23 mouse cellular contexts compared by ENCODE assay signal in the genomic region with DNA sequence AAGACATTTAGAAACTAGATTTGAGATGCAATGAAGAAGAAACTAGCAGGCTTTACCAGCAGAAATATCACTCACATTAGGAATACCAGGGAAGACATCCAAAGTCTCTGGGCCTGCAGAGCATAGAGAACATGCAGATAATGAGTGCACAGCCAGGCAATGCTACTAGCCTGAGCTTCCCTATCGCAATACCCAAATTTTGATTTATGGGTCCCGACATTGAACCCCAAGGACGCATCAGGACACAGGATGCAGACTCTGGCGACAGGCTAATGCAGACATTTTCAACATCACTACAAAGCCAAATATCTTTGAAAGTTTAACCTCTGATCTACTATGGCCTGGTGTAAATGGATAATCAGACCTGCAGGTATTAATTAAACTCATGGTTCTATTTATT.
DNase-seq lines count a peak whose midpoint lies in the region; ATAC-seq lines count a peak whose summit lies in the region.
"Had no signal": no experiment of that assay in that cellular context is flagged by ENCODE, and none has a peak within 500 bp of the region (broad histone marks: within the 10 kb centered on the region; RNA-seq: fewer than 3 reads in every experiment).

No protein-coding gene starts in this region.

- no peak overlapping the region for H3K9ac ChIP-seq in intestine, embryonic 16.5 days (ENCODE audit: low read depth, low read length)
- H3K9ac ChIP-seq: embryonic facial prominence, embryonic 12.5 days; forebrain, embryonic 13.5 days; forebrain, embryonic 15.5 days; forebrain, postnatal 0 days had no signal

- H3K36me3 ChIP-seq in intestine, embryonic 16.5 days (ENCODE audit: control insufficient read depth, insufficient read depth, low read length) = no peaks in the 10 kb centered on the region
- H3K36me3 ChIP-seq: embryonic facial prominence, embryonic 10.5 days; embryonic facial prominence, embryonic 12.5 days; forebrain, embryonic 15.5 days; G1E had no signal

- WGBS in intestine, embryonic 16.5 days = 84% methylated on average over 4 of the region's 4 CpGs

- peak; percentile 58 to 84 for DNase-seq in adrenal gland, adult (ENCODE audit: inconsistent age in 2 of 2, low spot score in 1 of 2)
- DNase-seq in adrenal gland, postnatal 4 days (ENCODE audit: low spot score in 2 of 2) = no peak
- peak; percentile 47 for DNase-seq in adrenal gland, adult 8-10 months
- no peak for DNase-seq in adrenal gland, postnatal 10 days
- peak; percentile 13 for DNase-seq in kidney, adult 9 months
- DNase-seq in kidney, adult 8-10 months = no peak
- DNase-seq: B cell, adult 2 months; cerebellum, adult 11-12 months; cerebellum, adult 2 months; cerebellum, adult 9-10 months; cerebellum, postnatal 10 days; cerebellum, postnatal 25 days; forebrain, postnatal 0 days had no signal

- ATAC-seq in intestine, embryonic 16.5 days = no peak
- ATAC-seq: activated CD4-positive, CD25-positive, alpha-beta regulatory T cell, adult 4 months; CD4-positive, CD25-positive, alpha-beta regulatory T cell, adult 4 months; forebrain, embryonic 13.5 days; forebrain, embryonic 15.5 days; forebrain, postnatal 0 days; Patski had no signal

- no peaks in the 10 kb centered on the region for H3K4me1 ChIP-seq in intestine, embryonic 16.5 days (ENCODE audit: control insufficient read depth, insufficient read depth, low read length)
- H3K4me1 ChIP-seq: embryonic facial prominence, embryonic 10.5 days; embryonic facial prominence, embryonic 12.5 days; forebrain, embryonic 13.5 days; forebrain, embryonic 15.5 days had no signal

- no peaks in the 10 kb centered on the region for H3K27me3 ChIP-seq in intestine, embryonic 16.5 days (replicated peaks; ENCODE audit: control insufficient read depth, insufficient read depth, low read length)
- H3K27me3 ChIP-seq: CH12.LX; embryonic facial prominence, embryonic 12.5 days; forebrain, embryonic 13.5 days; forebrain, embryonic 15.5 days; Patski had no signal

- no peak overlapping the region for H3K4me3 ChIP-seq in intestine, embryonic 16.5 days (ENCODE audit: low read length)
- H3K4me3 ChIP-seq: embryonic facial prominence, embryonic 10.5 days; embryonic facial prominence, embryonic 12.5 days; forebrain, embryonic 13.5 days; forebrain, embryonic 15.5 days had no signal

- H3K9me3 ChIP-seq in intestine, embryonic 16.5 days (ENCODE audit: control insufficient read depth, low read length) = no peaks in the 10 kb centered on the region
- H3K9me3 ChIP-seq: embryonic facial prominence, embryonic 10.5 days; embryonic facial prominence, embryonic 12.5 days; forebrain, embryonic 13.5 days; forebrain, embryonic 15.5 days; G1E had no signal

- H3K27ac ChIP-seq in intestine, embryonic 16.5 days (ENCODE audit: low read length) = no peak overlapping the region
- H3K27ac ChIP-seq: embryonic facial prominence, embryonic 10.5 days; embryonic facial prominence, embryonic 12.5 days; forebrain, embryonic 13.5 days; forebrain, embryonic 15.5 days had no signal

- no peak overlapping the region for H3K4me2 ChIP-seq in intestine, embryonic 16.5 days (ENCODE audit: low read depth, low read length)
- H3K4me2 ChIP-seq: embryonic facial prominence, embryonic 12.5 days; forebrain, embryonic 13.5 days; forebrain, embryonic 15.5 days had no signal

Comparison
In these comparisons a context has a peak if more than half of its experiments do, and no peak if none do; other contexts are left out.
1. DNase-seq: peak in adrenal gland, adult (2 of 2), adrenal gland, adult 8-10 months (single experiment) and kidney, adult 9 months (single experiment); none in adrenal gland, postnatal 4 days (0 of 2), adrenal gland, postnatal 10 days (single experiment) and kidney, adult 8-10 months (0 of 2).